Mouse (Mus musculus) thymus, postnatal 0 days (tissue): ENCODE data around the gene Map3k12. TPM values are rescaled to one million over a fixed set of nuclear protein-coding genes. Genes with fewer than 3 reads are reported as not detected.
A peak's percentile ranks its signal among the peaks of the same experiment; 100 is the strongest.

ENCODE experiments used
- DNase-seq: peaks from one replicate; pipeline ENCODE4 v3.0.0-alpha.2; 2015; ENCODE audit warnings: low spot score
- polyA plus RNA-seq: library from polyadenylated mRNA; unstranded; fragments of >200 nt; fragmentation: Nextera tagmentation; extraction: Ambion mirVana; gene quantifications from 2 replicates; pipeline ENCODE4 v1.2.1, GENCODE M21; 2015

The Map3k12 gene
- polyA plus RNA-seq, 1 experiment from 2014 or later, result 4.2 TPM

DNA sequence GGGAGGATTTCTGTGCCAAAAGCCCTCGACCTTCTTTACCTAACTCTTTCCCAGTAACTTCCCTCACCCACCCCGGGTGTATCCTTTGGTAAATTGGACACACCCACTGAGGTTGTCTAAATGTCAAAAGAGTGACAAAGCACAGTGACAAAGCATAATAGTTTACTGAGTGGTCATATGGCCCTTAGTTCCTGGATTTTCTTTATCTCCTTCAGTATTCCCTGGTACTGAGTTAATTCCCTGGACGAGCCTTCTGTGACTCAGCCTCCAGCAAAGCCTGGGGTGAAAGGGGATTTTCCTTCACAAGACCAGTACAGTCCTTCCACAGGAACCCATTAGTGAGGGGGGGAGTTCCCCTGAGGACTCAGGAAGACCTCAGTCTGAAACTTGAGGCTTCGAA is 55.9 kb downstream of the Map3k12 start:
- no peak for DNase-seq

DNA sequence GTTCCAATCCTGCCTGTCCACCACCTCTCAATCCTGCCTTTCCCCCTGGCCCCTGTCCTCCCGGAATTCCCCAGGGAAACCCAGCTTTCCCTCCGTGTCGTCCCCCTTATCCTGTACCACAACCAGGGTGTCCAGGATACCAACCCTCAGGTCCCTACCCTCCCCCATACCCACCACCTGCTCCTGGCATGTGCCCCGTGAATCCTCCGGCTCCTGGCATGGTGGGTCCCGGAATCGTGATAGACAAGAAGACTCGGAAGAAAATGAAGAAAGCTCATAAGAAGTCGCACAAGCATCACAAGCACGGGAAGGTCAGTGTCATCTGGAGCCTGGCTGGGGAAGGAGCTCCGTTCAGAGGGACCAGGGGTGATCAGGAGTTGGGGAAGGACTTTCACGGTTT is 56.5 kb downstream of the Map3k12 start:
- DNase-seq, result no peak

DNA sequence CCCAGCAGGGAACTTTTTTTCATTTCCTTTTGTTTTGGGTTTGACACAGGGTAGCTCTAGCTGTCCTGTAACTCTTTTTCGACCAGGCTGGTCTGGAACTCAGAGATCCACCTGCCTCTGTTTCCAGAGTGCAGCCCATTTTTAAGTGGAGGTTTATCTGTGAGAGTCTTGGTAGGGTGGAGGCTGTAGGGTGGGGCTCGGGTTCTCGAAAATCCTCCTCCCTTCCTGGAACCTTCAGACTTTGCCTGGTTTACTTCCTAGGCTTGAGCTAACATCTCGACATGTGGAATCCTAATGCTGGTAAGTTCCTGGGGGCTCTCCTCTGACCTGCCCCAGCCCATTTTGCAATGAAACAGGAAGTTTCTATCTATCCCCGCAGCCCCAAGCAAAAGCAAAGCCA is 57.0 kb downstream of the Map3k12 start:
- no peak for DNase-seq

DNA sequence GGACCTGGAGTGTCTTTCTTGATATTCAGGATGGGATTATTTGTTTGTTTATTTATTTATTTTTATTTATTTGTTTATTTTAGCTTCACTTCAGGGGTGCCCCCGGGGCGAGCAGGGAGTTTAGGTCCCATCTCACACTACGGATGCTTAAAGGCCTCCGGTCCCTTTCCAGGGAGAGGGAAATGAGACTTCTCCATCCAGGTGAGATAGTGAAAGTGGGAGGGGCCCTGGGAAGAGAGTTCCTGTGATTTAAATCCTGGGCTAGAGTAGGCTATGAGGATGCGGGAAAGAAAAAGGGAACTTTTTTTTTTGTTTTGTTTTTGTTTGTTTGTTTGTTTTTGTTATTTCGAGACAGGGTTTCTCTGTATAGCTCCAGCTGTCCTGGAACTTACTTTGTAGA is 57.5 kb downstream of the Map3k12 start:
- DNase-seq, result no peak

DNA sequence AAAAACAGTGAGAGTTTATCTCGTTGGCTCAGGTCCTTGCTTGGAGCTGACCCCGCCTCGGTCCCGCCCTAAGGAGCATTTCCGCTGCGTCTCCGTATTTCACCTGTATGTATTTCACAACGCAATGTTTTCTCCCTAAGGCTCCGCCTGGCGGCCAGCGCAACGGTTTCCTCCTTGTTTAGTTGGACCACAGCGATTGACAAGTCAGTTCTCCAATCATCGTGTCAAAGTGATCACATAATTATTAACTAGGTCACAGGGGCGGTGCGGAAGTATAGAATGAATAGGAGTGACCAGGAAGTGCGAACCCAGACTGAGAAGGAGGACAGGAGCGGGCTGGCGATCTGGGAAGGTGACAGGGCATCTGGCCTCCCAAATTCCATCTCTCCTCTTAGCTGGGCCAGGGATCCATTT is 58.0 kb downstream of the Map3k12 start, which contains the start of gene Prr13:
Gene Prr13, plus strand, starts transcription at position 125 of the 414 bp plus-strand sequence.
- DNase-seq, result peak; percentile 87

DNA sequence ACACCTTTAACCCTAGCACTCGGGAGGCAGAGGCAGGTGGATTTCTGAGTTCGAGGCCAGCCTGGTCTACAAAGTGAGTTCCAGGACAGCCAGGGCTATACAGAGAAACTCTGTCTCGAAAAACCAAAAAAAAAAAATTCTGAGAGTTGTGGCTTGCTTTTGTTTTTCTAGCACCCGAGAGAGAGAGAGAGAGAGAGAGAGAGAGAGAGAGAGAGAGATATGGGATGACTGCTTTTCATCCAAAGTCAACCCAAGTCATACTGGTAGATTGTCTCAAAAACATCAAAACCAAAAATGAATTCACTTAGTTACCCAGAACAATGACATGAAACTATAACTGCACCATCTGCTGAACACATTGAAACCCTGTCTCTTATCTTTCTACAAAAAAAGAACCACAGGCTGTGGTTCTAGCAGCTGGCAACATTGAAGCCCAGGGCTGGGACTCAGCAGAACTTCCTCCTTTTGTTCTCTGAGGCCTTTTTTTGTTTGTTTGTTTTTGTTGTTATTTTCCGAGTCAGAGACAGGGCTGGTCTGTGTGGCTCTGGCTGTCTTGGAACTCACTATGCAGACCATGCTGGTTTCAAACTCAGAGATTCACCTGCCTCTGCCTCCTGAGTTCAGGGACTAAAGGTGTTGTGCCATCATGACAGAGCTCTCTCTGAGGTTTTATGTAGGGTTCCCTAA is 58.7 kb downstream of the Map3k12 start:
- peak; percentile 78 for DNase-seq

DNA sequence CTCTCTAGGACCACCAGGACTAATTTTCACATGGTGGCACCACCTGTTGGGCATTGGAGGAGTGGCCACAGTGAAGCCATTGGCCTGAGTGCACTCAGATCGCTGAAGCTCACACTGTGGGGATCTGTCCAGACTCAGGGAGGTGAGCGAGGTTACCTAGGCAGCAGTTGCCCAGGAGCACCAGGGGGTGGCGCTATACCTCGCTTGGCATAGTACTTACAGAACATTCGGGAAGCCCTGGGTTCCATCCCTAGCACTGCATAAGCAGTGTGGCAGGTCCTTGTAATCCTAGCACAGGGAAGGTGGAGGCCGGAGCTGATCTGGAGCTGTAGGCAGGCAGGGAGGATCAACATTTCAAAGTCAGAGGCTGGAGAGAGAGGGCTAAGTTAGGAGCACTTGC is 60.9 kb downstream of the Map3k12 start:
- DNase-seq, result peak; percentile 16

DNA sequence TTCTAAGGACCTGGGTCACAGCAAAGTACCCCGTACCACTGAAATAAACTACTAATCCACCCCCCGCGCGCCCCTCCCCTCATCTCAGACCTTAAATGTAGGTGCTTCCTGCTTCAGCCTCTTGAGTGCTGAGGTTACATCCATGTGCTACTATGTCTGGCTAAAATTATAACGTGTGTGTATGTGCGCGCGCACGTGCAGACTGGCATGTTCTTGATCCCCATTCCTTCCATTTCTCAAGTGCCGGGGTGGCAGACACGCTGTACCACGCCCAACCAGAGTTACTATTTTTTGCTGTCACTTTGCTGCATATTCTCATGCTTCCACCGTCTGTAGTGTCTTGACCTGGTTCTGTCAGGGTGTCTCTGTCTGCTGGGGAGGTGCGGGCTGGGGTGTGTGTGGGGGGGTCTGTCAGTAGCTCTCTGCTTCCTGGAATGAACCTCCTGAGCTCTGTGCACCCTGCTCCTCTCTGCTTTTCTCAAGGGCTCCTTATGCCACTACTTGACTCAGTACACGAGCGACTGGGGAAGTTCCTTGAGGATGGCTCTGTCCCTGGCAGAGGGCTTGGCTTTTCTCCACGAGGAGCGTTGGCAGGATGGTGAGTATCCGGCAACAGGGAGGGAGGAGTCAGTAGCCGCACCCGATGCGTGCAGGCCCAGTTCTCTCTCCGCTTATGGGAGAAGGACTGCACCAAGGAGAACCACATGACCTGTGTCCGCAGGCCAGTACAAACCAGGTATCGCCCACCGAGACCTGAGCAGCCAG is 65.0 kb downstream of the Map3k12 start:
- no peak for DNase-seq

DNA sequence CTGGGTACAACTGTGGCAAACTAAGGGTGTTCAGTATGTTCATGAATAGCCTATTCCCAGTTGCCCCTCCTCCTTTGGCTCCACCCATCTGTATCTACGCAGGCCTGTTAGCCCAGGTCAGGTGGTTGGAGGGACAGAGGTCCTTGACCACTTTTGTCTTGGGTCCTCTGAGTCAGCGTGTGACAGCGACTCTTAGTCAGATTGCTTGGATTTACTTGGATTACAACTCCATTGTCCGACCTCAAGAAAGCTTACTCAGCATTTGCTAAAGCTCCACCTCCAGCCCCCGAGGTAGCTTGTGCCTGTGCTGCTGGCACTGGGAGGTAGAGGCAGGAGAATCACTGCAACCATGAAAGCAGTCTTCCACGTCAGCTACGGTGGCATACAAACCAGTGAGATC is 65.9 kb downstream of the Map3k12 start:
- DNase-seq, result no peak

DNA sequence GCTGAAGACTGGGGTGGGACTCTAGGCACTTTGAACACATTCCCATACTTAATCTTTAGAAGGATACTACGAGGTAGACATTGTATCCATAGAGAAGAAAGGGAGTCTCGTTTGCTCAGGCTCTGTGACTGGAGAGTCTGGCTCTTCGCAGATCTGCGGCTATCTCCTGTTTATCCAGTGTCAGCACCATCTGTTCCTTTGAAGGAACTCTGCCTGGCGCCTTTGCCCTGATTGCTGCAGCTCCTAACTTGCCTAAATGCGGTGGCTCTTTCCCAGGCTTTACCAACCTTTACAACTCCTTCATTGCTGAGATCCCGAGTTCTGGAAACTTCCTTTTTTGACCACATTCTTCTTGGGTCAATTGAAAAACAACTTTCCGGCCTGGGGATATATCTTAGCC is 67.5 kb downstream of the Map3k12 start:
- no peak for DNase-seq

Other genes with a start within 250 kb of the Map3k12 start
- 0.17 and 0.26 TPM in 2 replicates for gene Gm9918, start 246.5 kb downstream of the Map3k12 start, polyA plus RNA-seq
- 53.5 and 55.1 TPM in 2 replicates for gene Mfsd5, start 237.6 kb downstream of the Map3k12 start, polyA plus RNA-seq
- 17.7 and 18.0 TPM in 2 replicates for gene Espl1, start 220.8 kb downstream of the Map3k12 start, polyA plus RNA-seq
- 446 and 454 TPM in 2 replicates for gene Pfdn5, start 190.9 kb downstream of the Map3k12 start, polyA plus RNA-seq
- 94.7 and 107 TPM in 2 replicates for gene Myg1, start 185.4 kb downstream of the Map3k12 start, polyA plus RNA-seq
- gene Aaas, start 166.3 kb downstream of the Map3k12 start, polyA plus RNA-seq, result 56.8 and 61.7 TPM in 2 replicates
- gene Sp7, start 149.9 kb downstream of the Map3k12 start, polyA plus RNA-seq, result 0.10 and 0.13 TPM in 2 replicates
- 9.7 and 10.9 TPM in 2 replicates for gene Sp1, start 110.9 kb downstream of the Map3k12 start, polyA plus RNA-seq
- 1.8 and 2.1 TPM in 2 replicates for gene Amhr2, start 71.7 kb downstream of the Map3k12 start, polyA plus RNA-seq
- 88.9 and 90.3 TPM in 2 replicates for gene Prr13, start 58.0 kb downstream of the Map3k12 start, polyA plus RNA-seq
- gene Pcbp2, start 46.5 kb downstream of the Map3k12 start, polyA plus RNA-seq, result 263 and 265 TPM in 2 replicates
- 2.0 TPM in 1 of 2 replicates, not detected in the other for gene Gm10337, start 13.3 kb downstream of the Map3k12 start, polyA plus RNA-seq
- 65.5 and 66.3 TPM in 2 replicates for gene Tarbp2, start 1.1 kb upstream of the Map3k12 start, polyA plus RNA-seq
- gene Npff, start 7.9 kb upstream of the Map3k12 start, polyA plus RNA-seq, result 2.1 and 3.9 TPM in 2 replicates
- not detected in 2 replicates for gene Gm28047, start 108.0 kb upstream of the Map3k12 start, polyA plus RNA-seq
- gene Atf7, start 108.4 kb upstream of the Map3k12 start, polyA plus RNA-seq, result 18.1 and 21.8 TPM in 2 replicates
- 76.9 and 85.0 TPM in 2 replicates for gene Atp5g2, start 155.3 kb upstream of the Map3k12 start, polyA plus RNA-seq
- 55.9 and 58.4 TPM in 2 replicates for gene Calcoco1, start 205.1 kb upstream of the Map3k12 start, polyA plus RNA-seq